Mouse (Mus musculus) left cerebral cortex, adult 2 months (tissue): Measurements from ENCODE around the gene Aanat. TPM values are rescaled to one million over a fixed set of nuclear protein-coding genes. Genes with fewer than 3 reads are reported as not detected.
A peak's percentile ranks its signal among the peaks of the same experiment; 100 is the strongest.

Source experiments
- DNase-seq, 2 experiments: peaks; one replicate each; pipeline ENCODE4 v3.0.0; 2021 to 2022; ENCODE audit warnings: low spot score in 2 of 2, mixed read lengths in 1 of 2; ENCODE audit errors: extremely low spot score in 1 of 2
- H3K27ac ChIP-seq: fragments of 200-600 bp; 2 replicates; pipeline ENCODE4 v1.8.1; 2022
- H3K4me3 ChIP-seq: fragments of 200-600 bp; 2 replicates; pipeline ENCODE4 v1.8.1; 2022
- CTCF ChIP-seq: fragments of 200-600 bp; IDR thresholded peaks from 2 replicates; pipeline ENCODE4 v1.8.1; 2022; ENCODE audit warnings: antibody characterized with exemption, mild to moderate bottlenecking, moderate library complexity
- intact Hi-C: fragments of 180-260 bp; cut with DNase I; formaldehyde crosslinking; loops from one replicate; pipeline ENCODE4 v1.15.1; 2025
- long read RNA-seq, 2 experiments: library from polyadenylated mRNA; stranded (forward); transcript quantifications; one replicate each; pipeline ENCODE4 v2.0.0; 2021; ENCODE audit warnings: borderline mapping rate in 2 of 2
- total RNA-seq, 2 experiments: library from RNA; stranded (reverse); gene quantifications; 2 replicates each; pipeline ENCODE4 v1.2.3; 2021

The Aanat gene
- 1 to 10 TPM; 1.3 to 2.2 TPM for total RNA-seq
- long read RNA-seq, experiment 1: 0 reads
- long read RNA-seq, experiment 2, partial matches to known transcripts: 0 of 1 reads
- long read RNA-seq, experiment 2, other reads (novel, unspliced or antisense): 1 of 1 reads

- no peak for TF ChIP-seq CTCF
- intact Hi-C loops: loop anchor here (5.0 kb wide), 1 partner anchor 226 kb away; no protein-coding TSS in a partner anchor
- Histone ChIP-seq H3K4me3 (no peak within 1 kb of the TSS), H3K27ac (no peak within 1 kb of the TSS)
- no peak for DNase-seq
Observed at GRCm38 (mm10) chr11:116586310-116586709, at the start of gene Aanat. TSS of gene Aanat (plus strand) at chr11:116586432.

GRCm38 (mm10) chr11:116536685-116537084, 49.5 kb upstream of the Aanat start:
- H3K4me3 ChIP-seq: no peak overlapping the region
- DNase-seq: peak in 1 of 2 experiments; percentile 7
- TF ChIP-seq CTCF: no peak
- H3K27ac ChIP-seq: no peak overlapping the region
- intact Hi-C loops: no loop called here

GRCm38 (mm10) chr11:116537388-116537787, 48.8 kb upstream of the Aanat start:
- peak in 1 of 2 experiments; percentile 5 for DNase-seq
- no peak overlapping the region for H3K4me3 ChIP-seq
- TF ChIP-seq CTCF: no peak
- no peak overlapping the region for H3K27ac ChIP-seq
- intact Hi-C loops: no loop called here

GRCm38 (mm10) chr11:116538142-116538735, 48.0 kb upstream of the Aanat start:
- peak in 1 of 2 experiments; percentile 7 for DNase-seq

GRCm38 (mm10) chr11:116541183-116541582, 45.0 kb upstream of the Aanat start:
- intact Hi-C loops: no loop called here
- H3K4me3 ChIP-seq: no peak overlapping the region
- peak overlapping the region; percentile 28; the same call in 1 of the 2 replicates for H3K27ac ChIP-seq
- no peak for DNase-seq
- TF ChIP-seq CTCF: no peak

More at GRCm38 (mm10) chr11:116538142-116538735, 48.0 kb upstream of the Aanat start:
- TF ChIP-seq CTCF: no peak
- intact Hi-C loops: no loop called here
- H3K27ac ChIP-seq: no peak overlapping the region
- H3K4me3 ChIP-seq: no peak overlapping the region

GRCm38 (mm10) chr11:116543110-116543509, 43.1 kb upstream of the Aanat start:
- Histone ChIP-seq H3K4me3 (no peak overlapping the region), H3K27ac (no peak overlapping the region)
- intact Hi-C loops: no loop called here
- TF ChIP-seq CTCF: peak; percentile 78
- DNase-seq: peak; percentile 44 to 55

- Histone ChIP-seq H3K27ac (no peak overlapping the region), H3K4me3 (no peak overlapping the region)
- intact Hi-C loops: no loop called here
- TF ChIP-seq CTCF: no peak
- DNase-seq: no peak
Observed at GRCm38 (mm10) chr11:116547296-116548060, 38.8 kb upstream of the Aanat start.

GRCm38 (mm10) chr11:116548780-116549179, 37.5 kb upstream of the Aanat start:
- intact Hi-C loops: no loop called here
- Histone ChIP-seq H3K4me3 (no peak overlapping the region), H3K27ac (no peak overlapping the region)
- no peak for DNase-seq
- TF ChIP-seq CTCF: no peak

GRCm38 (mm10) chr11:116549273-116550038, 36.8 kb upstream of the Aanat start:
- H3K27ac ChIP-seq: no peak overlapping the region
- intact Hi-C loops: no loop called here
- H3K4me3 ChIP-seq: no peak overlapping the region
- no peak for DNase-seq
- TF ChIP-seq CTCF: no peak

- H3K27ac ChIP-seq: no peak overlapping the region
- TF ChIP-seq CTCF: no peak
- DNase-seq: no peak
- intact Hi-C loops: no loop called here
- no peak overlapping the region for H3K4me3 ChIP-seq
Observed at GRCm38 (mm10) chr11:116550748-116551147, 35.5 kb upstream of the Aanat start.

- Histone ChIP-seq H3K27ac (no peak overlapping the region; the same call in 1 of the 2 replicates), H3K4me3 (no peak overlapping the region)
- no peak for TF ChIP-seq CTCF
- no peak for DNase-seq
- intact Hi-C loops: no loop called here
Observed at GRCm38 (mm10) chr11:116552194-116552593, 34.0 kb upstream of the Aanat start.
